In the genomic region with DNA sequence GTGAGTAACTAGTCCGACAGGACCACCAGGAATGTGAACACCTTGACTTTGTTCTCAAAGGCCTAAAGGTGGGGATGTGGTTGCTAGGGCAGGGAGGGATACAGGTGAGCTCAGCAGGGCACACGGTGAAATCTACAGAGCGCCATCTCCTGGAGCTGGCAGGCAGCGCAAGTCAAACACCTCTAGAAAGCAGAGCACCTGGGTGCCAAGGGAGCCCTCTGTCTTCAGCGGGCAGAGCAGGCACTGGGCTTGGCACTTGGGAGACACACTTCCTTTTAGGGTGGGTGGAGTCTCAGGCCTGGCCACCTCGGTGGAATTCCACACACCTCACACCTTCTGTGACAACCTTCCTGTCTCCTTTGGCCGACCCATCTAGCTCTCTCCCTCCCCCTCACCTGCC, we compare ENCODE assay signal across 10 mouse cellular contexts.
DNase-seq lines count a peak whose midpoint lies in the region; ATAC-seq and TF ChIP-seq lines count a peak whose summit lies in the region.
"Had no signal": no experiment of that assay in that cellular context is flagged by ENCODE, and none has a peak within 500 bp of the region (broad histone marks: within the 10 kb centered on the region; RNA-seq: fewer than 3 reads in every experiment).

No protein-coding gene starts in this region.

- no peak overlapping the region for H3K9ac ChIP-seq in kidney, embryonic 15.5 days

- H3K4me1 ChIP-seq in kidney, embryonic 15.5 days, result peaks cover 36% of the 10 kb centered on the region
- H3K4me1 ChIP-seq in E14TG2a.4 (replicated peaks; ENCODE audit: low read depth, low read length), result peaks cover 16% of the 10 kb centered on the region
- peaks cover 2% of the 10 kb centered on the region for H3K4me1 ChIP-seq in cortical plate, adult 2 months (ENCODE audit: control insufficient read depth, insufficient read depth, low read length)

- H3K9me3 ChIP-seq in kidney, embryonic 15.5 days (replicated peaks), result no peaks in the 10 kb centered on the region
- no peaks in the 10 kb centered on the region for H3K9me3 ChIP-seq in E14TG2a.4 (ENCODE audit: low read length)
- H3K9me3 ChIP-seq: embryonic facial prominence, embryonic 10.5 days had no signal

- peak; percentile 70 for TF ChIP-seq CTCF in E14TG2a.4 (conservative IDR thresholded peaks at IDR 0.05; ENCODE audit: low read length)
- TF ChIP-seq CTCF in cortical plate, adult 2 months (IDR thresholded peaks at IDR 0.05; ENCODE audit: extremely low read depth, insufficient read depth, low read length), result peak; percentile 49

- no peak for ATAC-seq in kidney, embryonic 15.5 days (replicated peaks; ENCODE audit: low FRiP score)

- TF ChIP-seq POLR2A in cortical plate, adult 2 months (IDR thresholded peaks at IDR 0.05; ENCODE audit: extremely low read depth, insufficient read depth, low read length), result no peak

- no peaks in the 10 kb centered on the region for H3K27me3 ChIP-seq in kidney, embryonic 15.5 days
- H3K27me3 ChIP-seq in E14TG2a.4 (ENCODE audit: insufficient read depth, low read length), result peaks cover 17% of the 10 kb centered on the region

- H3K36me3 ChIP-seq in kidney, embryonic 15.5 days, result no peaks in the 10 kb centered on the region
- no peaks in the 10 kb centered on the region for H3K36me3 ChIP-seq in E14TG2a.4 (ENCODE audit: insufficient read depth, low read length)
- H3K36me3 ChIP-seq: embryonic facial prominence, embryonic 10.5 days had no signal

- DNase-seq in kidney, adult 18-20 months, result peak; percentile 52
- peak; percentile 8 for DNase-seq in naive thymus-derived CD4-positive, alpha-beta T cell, adult 2 months (ENCODE audit: low read depth)
- DNase-seq in cerebellum, postnatal 4 days (ENCODE audit: low spot score in 2 of 2), result no peak
- no peak for DNase-seq in embryo, embryonic 10.5 days (ENCODE audit: low spot score)
- DNase-seq: gastrocnemius, postnatal 25 days had no signal

- WGBS in kidney, embryonic 15.5 days, result 32% methylated on average over 7 of the region's 7 CpGs

- no peak overlapping the region for H3K4me2 ChIP-seq in kidney, embryonic 15.5 days

- no peak overlapping the region for H3K27ac ChIP-seq in kidney, embryonic 15.5 days
- no peak overlapping the region for H3K27ac ChIP-seq in cortical plate, adult 2 months (ENCODE audit: insufficient read depth, low read length)
- H3K27ac ChIP-seq: embryonic facial prominence, embryonic 10.5 days; macrophage had no signal

- H3K4me3 ChIP-seq in kidney, embryonic 15.5 days (replicated peaks), result no peak overlapping the region
- no peak overlapping the region for H3K4me3 ChIP-seq in E14TG2a.4 (replicated peaks; ENCODE audit: low read length)
- no peak overlapping the region for H3K4me3 ChIP-seq in cortical plate, adult 2 months (ENCODE audit: insufficient read depth, low read length)
- H3K4me3 ChIP-seq: embryonic facial prominence, embryonic 10.5 days had no signal

Comparison
In these comparisons a context has a peak if more than half of its experiments do, and no peak if none do; other contexts are left out.
1. DNase-seq: peak in kidney, adult 18-20 months (single experiment) and naive thymus-derived CD4-positive, alpha-beta T cell, adult 2 months (single experiment); none in cerebellum, postnatal 4 days (0 of 2) and embryo, embryonic 10.5 days (single experiment).